Mouse (Mus musculus) erythroblast, adult 5-6 weeks (primary cell): ENCODE data around the gene Tsr2. TPM values are rescaled to one million over a fixed set of nuclear protein-coding genes. Genes with fewer than 3 reads are reported as not detected.

Experiments
- ATAC-seq: replicated peaks from 2 replicates; pipeline ENCODE4 v1.8.0; 2016; ENCODE audit warnings: moderate number of reproducible peaks, mild to moderate bottlenecking, moderate TSS enrichment, inconsistent platforms; ENCODE audit not compliant: poor library complexity, low FRiP score, severe bottlenecking
- total RNA-seq, 2 experiments: library from RNA; stranded (forward) in 1 of 2; stranded (reverse) in 1 of 2; fragments of 150-400 nt in 1 of 2; fragments of 200-764, 138-1000 nt in 1 of 2; gene quantifications; 2 replicates each; pipeline versions ENCODE4 v1.2.3 to v1.2.4; 2015 to 2017; ENCODE audit warnings: low replicate concordance in 2 of 2

Gene Tsr2
- total RNA-seq (2015; ENCODE audit: low replicate concordance) = 0.38 and 1.5 TPM in 2 replicates
- total RNA-seq (2017; ENCODE audit: low replicate concordance) = 2.5 and 3.2 TPM in 2 replicates

DNA sequence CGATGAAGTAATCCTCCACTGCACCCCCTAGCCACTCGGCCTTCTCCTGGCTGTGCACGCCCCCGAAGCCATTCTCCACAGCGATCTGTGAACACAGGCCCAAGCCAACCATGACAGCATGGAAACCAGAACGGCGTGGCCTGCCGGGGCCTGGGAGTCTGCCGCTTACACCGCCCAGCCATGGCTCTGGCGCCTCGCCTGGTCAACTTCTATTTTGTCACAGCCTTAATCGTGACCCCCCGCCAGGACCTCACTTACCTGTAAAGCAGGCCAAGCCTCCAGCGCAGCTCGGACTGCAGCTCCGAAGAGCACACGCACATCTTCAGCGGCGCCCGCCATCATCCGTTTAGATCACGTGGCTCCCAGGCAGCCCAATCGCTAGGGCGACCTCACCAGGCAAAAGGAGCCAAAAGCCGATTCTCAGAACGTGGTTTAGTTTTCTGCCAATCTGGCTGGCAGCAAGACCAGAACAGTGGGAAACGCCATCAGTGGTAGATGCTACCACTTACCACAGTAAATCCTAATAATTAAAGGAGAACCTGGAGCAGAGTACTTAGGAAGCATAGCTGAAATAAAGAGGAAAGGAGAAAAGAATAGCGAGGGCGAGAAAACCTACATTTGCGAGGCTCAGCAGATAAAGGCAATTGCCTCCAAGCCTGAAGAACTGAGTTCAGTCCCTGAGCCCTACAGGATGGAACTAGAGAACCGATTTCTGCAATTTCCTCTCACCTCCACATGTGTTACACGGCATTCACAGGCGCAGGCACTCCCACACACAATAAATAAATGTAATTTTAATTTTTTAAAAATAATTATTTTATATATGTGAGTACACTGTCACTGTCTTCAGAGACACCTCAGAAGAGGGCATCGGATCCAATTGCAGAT lies at the start of gene Tsr2:
Tsr2 (minus strand) TSS at position 373 of the 888 bp plus-strand sequence.
- peak; percentile 99 for ATAC-seq

DNA sequence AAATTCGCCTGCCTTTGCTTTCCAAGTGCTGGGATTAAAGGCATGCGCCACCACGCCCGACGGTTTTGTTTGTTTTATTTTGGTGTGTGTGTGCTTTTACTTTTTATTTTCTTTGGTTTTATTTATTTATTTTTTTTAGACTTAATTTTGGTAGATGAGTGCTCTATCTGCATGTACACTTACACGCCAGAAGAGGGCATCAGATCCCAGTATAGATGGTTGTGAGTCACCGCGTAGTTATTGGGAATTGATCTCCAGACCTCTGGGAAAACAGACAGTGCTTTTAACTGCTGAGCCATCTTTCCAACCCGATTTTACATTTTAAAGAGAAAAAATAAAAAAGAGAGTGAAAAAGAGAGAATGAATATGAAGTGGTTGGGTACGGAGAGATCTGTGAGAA lies 36.4 kb upstream of the Tsr2 start:
- no peak for ATAC-seq

- no peak for ATAC-seq
Observed at GRCm38 (mm10) chrX:151130493-151130892, 34.1 kb upstream of the Tsr2 start.

- ATAC-seq = no peak
Observed at GRCm38 (mm10) chrX:151123933-151124332, 27.6 kb upstream of the Tsr2 start.

DNA sequence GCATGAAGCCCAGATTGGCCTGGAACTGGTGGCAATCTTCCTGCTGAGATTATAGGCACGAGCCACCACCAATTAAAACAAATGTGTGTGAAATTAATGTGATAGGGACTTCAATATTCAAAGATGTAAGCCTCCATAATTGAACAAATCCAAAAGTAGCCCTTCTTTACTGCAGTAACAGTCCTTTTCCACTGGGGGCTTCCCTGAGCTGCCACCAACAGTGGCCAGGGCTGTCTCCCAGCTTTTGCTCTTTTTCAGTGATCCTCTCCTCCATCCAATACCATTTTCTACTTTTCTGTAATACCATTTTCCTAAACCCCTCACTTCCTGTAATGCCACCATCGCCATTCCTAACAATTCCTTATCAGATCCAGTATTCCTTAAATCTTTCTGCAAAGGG lies 21.1 kb upstream of the Tsr2 start:
- ATAC-seq = no peak

- no peak for ATAC-seq
Observed at GRCm38 (mm10) chrX:151116795-151117194, 20.5 kb upstream of the Tsr2 start.

- no peak for ATAC-seq
Observed at GRCm38 (mm10) chrX:151107301-151108067, 11.1 kb upstream of the Tsr2 start.

DNA sequence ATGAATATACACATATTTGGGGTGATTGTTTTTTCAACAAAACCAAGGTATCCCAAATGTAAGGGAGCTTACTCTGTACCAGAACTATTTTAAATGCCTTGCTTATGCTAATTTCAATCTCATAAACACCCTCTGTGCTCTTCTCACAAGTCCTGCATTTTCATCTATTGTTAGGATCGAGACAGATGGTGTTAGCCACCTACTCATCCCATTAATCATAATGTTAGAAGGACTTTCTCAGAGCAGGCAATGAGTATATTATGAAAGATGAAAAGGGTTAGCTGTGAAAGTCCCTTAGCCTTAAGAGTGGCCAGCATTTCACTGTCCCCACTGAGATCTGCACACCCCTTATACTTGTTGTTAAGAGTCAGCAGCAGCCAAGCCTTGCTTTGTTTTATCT lies 8.9 kb downstream of the Tsr2 start:
- no peak for ATAC-seq

- no peak for ATAC-seq
Observed at GRCm38 (mm10) chrX:151085599-151085998, 10.7 kb downstream of the Tsr2 start.

- no peak for ATAC-seq
Observed at GRCm38 (mm10) chrX:151076941-151077485, 19.3 kb downstream of the Tsr2 start.

DNA sequence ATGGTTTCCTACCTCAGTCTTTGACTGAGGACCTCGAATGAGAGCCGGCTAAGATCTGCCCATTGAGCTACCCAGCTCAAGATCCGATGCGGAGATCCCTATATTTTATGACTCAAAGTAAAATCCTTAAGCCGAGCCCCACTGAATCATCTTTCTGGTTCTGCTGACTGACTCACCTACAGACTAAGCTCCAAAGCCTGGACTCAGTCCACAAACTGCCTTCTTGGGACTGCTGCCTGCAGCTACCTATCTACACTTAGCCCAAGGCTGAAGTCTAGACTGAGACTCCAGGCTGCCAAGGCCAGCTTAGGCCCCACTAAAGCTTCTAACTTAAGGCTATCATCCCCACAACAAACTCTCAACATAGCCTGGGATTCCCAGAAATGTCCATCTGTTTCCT lies 20.3 kb downstream of the Tsr2 start:
- ATAC-seq = no peak

DNA sequence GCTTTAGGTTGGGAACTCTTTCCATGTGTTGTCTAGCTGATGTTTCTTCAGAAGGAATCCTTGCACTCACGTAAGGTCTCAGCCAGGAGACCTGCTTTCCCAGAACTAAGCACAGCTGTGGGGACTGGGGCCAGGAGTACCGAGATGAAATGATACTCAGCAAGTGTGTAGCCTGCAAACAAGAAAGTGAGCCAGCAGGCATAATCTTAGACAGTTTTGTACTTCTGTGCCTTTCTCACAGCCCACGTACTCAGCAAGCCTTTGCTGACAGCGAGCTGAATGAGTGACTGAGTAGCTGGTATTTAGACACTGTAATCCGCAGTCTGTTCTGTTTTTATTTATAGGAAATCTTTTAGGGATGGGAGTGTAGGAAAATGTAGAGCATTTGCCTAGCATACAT lies 28.5 kb downstream of the Tsr2 start:
- ATAC-seq = no peak

DNA sequence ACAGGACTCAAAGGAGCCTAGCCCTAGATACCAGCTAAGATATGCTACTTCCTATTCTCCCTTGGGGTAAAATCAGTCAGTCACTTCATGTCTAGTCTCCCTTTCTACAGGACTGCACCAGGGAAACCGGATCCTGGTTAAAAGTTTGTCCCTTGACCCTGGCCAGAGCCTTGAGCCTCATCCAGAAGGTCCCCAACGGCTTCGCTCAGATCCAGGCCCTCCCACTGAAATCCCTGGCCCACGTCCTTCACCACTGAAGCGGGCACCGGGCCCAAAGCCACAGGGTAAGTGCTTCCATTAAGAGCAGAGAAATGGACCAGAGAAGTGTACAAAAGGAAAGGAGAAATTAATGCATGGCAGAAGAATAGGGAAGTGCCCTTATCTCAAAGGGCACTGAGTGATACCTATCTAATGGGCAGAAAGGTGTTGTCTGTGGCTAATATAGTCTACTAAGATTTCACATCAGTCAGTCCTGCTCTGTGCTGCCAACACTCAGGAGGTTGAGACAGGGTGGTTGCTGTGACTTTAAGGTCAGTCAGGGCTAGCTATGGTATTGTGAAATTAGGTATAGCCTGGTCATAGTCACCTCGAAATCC lies 30.2 kb downstream of the Tsr2 start:
- ATAC-seq = no peak

- no peak for ATAC-seq
Observed at GRCm38 (mm10) chrX:151061615-151062299, 34.6 kb downstream of the Tsr2 start.

DNA sequence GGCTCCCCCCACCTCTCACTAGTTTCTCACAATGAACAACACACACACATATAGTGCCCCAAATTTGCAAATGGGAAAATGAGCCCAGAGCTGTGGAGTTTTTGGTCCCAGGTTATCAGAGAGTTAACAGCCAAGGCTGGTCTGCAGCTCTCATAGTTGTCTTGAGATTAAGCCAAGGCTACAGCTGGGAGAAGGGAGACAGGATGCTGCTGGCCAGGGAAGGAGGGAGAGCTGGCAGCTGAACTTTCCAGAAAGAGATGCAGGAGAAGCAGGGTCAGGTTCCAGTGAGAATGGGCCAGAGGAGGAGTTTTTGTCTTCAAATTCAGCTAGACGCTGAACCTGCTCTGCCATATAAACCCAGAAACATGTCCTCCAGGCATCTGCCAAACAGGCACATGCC lies 37.0 kb downstream of the Tsr2 start:
- no peak for ATAC-seq

GRCm38 (mm10) chrX:151055559-151055958 lies 40.8 kb downstream of the Tsr2 start:
- ATAC-seq = no peak

DNA sequence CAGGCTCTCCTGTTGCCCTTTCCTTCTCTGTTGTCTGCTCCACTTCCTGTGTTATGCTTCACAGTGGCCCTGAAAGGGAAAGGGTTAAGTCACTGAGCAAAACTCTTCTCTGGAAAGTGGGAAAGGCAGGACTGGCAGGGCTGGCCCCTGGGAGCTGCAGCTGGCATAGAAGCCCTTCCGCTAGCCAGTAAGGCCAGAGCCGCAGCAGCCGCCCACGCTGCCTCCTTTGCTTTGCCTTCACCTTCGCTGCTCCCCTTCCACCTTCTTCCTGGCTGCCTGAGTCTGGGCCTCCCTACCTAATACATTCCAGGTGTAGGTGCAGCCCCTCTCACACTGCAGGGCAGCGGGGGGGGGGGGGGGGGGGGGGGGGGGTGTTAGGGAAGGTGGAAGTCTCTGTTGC lies 41.9 kb downstream of the Tsr2 start:
- no peak for ATAC-seq

GRCm38 (mm10) chrX:151050337-151050736 lies 46.0 kb downstream of the Tsr2 start:
- no peak for ATAC-seq

GRCm38 (mm10) chrX:151049661-151050215 lies 46.6 kb downstream of the Tsr2 start:
- no peak for ATAC-seq
